Mouse (Mus musculus) testis, adult 2 months (tissue): ENCODE results near the gene Palm2.

Source experiments
- CTCF ChIP-seq: fragments of 200-500 bp; IDR thresholded peaks from 2 replicates; pipeline ENCODE4 v1.5.1; 2012; ENCODE audit warnings: low read depth, mild to moderate bottlenecking, inconsistent platforms, low read length, moderate library complexity; ENCODE audit not compliant: control insufficient read depth, insufficient read depth, insufficient replicate concordance
- POLR2A ChIP-seq: fragments of 200-500 bp; IDR thresholded peaks from 2 replicates; pipeline ENCODE4 v1.6.1; 2012; ENCODE audit warnings: low read depth, mild to moderate bottlenecking, inconsistent platforms, low read length, moderate library complexity; ENCODE audit not compliant: control insufficient read depth

GRCm38 (mm10) chr4:57524461-57524860 lies 90.4 kb downstream of the Palm2 start:
- no peak for TF ChIP-seq POLR2A
- TF ChIP-seq CTCF: no peak
